Mouse (Mus musculus): ENCODE results near the gene Kcnc2.
"Not testable (repeated sequence)": the region's sequence is repeated elsewhere in the genome, so short reads cannot be mapped to it uniquely, and the experiment has no call there.

Kcnc2 gene

DNA sequence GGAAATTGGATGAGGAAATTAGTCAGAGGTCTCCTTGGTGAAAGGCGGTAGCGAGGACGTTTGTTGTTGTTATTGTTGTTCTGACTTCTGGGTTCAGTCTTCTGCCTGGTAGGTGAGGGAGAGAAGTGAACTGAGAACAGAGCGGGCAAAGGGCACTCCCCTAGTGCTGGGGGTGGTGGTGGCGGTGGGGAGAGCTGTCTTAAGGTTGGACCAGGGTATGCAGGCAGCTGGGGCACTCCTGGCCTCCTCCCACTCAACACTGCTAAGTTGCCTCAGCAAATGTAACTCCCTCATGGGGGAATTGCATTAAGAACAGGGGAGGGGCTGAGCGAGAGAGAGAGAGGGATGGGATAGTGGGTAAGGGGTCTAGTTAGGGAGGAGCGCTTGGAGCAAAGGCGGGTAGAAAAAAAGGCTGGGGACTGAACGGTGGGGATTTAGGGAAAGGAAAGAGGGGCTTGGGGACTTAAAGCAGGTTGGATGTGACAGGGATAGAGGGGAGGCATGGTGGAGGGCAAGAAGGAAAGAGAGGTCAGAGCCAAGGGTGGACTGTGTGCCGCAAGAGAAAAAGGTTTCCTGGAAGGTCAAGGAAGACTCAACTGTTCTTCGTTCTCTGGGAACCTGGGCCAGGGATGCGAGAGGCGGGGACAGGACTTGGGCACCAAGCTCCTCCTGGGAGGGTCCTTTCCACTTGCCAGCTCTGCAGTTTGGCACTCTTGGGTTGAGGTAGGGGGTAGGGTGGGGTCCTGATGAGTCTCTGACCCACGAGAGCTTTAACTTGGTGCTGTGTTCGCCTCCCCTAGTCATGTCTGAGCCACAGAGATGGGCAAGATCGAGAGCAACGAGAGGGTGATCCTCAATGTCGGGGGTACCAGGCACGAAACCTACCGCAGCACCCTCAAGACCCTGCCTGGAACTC is at the start of gene Kcnc2:
Kcnc2 (plus strand) TSS at position 235 of the 916 bp plus-strand sequence.
- no peak for DNase-seq

DNA sequence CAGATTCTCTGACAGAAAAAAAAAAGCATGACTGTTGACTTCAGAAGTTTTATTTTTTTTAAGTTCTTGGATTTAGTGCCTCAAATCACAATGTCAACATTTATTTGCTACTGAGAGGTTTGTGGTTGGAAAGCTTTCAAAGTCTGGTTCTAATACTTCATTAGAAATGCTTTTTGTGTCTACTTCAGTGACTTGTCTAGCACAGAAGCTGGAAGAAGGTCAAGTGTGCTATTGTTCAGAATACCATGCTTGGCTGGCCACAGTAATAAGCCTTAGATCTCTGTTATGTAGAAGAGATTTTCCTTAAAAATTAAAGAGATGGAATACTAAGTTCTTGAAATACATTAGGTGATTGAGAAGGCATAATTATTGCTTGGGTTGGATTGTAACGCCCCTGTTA is 43.8 kb upstream of the Kcnc2 start:
- no peak for DNase-seq

DNA sequence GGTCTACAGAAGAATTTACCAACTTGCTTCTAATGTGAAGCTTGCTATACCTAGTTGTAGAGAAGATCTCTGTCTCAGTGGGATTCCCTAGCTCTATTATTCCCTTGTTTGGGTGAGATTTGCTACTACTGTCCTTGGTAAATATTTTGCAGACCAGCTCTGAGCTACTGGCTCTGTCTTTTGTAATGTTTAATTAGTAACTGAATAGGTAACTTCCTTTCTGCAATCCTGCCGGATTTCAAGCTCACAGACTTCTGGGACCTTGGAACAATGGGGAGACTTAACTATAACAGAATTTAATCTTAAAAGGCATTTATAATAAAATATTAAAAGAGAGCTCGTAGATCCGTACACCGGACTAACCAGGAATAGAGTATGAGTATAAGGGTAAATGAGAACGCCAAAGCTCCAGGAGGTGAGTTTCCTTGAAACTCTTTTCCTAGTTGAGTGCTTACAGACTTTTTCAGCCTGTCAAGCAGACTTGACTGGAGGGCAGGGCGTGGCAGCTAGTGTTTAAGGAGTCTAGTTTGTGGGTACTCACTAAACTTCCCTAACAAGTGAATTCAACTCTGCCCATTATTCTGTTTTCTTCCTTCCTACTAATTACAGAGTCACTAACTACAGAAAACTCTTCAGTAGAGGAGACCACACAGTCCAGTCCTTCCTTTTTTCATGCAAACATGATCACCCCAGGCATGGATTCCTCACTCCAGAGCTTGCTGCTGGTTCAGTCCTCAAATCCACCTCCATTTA is 41.7 kb upstream of the Kcnc2 start:
- not testable (repeated sequence) for DNase-seq

DNA sequence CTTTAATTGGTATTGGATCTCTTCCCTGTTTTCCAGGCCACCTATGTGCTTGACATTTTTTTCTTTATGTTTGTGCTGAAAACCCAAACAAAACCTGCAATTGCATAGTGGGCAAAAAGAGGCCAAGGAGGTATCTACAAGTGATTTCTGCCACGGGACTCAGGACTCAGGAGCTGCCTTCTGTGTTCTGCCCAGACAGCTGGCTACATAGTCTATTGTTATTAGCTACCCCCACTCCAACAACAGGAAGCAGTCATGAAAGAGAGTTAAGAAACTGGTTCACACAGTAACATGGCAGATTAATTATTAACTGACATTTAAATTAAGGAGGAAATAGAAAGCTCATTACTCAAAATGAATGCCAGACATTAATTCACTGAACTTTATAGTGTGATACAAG is 38.2 kb upstream of the Kcnc2 start:
- DNase-seq: not testable (repeated sequence)

DNA sequence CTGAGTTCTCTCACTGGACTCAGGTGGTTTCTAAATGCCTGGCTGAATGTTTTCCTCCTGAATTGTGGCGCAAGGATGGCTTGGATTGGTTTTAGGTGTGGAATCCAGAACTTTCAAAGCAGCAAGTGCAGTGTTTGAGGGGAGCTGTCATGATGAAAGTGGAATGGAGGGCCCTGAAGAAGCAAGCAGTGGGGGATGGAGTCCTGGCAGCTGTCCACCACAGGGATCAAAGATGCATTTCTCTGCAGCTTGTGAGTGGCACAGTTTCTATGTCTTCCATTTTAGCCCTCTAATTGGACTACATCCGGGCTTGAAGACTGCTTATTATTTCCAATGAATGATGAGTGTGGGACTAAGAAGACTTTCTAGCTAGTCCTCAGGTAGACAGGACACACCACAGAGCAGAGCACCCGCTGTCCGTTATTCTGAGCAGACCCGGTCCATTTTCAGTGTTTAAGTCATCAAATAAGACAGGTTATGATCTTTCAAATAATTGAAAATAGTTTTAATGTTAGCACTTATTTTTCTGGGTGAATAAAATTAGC is 35.5 kb upstream of the Kcnc2 start:
- not testable (repeated sequence) for DNase-seq

DNA sequence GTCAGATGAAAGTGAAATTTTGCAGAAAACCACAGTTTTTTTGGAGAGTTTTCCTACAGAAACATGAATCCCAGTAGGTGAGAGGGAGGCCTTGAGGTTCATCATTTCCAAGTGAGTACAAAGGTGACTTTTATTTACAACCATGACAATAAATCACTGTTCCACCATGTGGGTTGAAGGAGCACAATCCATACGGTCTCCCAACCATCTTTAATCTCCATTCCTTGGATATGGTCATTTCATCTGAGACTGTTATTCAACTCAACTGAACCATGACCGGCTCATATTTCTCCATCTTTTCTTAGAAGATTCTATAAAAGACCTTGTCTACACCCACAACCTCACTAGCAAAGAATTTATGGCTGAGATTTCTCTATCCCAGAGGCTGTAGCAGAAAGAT is 22.6 kb upstream of the Kcnc2 start:
- DNase-seq: no peak

DNA sequence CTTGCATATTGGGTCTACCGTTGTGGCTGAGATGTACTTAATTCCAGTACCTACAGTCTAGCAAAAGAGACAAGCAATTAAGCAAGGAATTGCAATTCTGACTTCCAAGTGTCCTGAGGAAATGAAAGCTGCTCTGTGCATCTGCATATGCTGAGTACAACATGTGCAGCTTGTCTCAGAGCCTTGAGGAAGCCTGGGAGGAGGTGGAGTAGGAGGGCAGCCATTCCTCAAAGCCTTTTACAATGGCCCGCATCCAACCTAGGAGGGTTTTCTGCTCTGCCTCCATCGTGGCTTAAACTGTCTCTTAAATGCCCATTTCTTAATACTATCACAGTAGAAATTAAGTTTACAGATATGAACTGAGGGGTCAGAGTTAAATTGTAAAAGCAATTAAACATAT is 7.5 kb upstream of the Kcnc2 start:
- no peak for DNase-seq

DNA sequence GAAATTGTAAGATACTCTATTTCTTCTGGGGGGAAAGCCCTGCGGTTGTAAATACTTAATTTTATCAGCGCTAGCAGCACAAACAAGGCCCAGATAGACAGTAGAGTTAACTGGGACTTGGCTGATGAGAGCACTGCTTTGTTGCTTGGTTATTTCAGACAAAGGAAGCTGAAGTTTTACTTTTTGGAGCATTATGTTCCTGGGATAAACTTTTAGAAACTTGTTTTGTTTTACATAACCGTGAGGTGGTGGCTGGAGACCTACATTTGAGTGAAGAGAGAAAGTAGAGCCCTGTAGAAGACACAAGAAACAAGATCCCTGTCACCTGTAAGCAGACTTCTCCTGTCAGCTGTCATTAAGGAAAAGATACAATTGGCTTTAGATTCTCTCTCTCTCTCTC is 1.4 kb upstream of the Kcnc2 start:
- DNase-seq: no peak

DNA sequence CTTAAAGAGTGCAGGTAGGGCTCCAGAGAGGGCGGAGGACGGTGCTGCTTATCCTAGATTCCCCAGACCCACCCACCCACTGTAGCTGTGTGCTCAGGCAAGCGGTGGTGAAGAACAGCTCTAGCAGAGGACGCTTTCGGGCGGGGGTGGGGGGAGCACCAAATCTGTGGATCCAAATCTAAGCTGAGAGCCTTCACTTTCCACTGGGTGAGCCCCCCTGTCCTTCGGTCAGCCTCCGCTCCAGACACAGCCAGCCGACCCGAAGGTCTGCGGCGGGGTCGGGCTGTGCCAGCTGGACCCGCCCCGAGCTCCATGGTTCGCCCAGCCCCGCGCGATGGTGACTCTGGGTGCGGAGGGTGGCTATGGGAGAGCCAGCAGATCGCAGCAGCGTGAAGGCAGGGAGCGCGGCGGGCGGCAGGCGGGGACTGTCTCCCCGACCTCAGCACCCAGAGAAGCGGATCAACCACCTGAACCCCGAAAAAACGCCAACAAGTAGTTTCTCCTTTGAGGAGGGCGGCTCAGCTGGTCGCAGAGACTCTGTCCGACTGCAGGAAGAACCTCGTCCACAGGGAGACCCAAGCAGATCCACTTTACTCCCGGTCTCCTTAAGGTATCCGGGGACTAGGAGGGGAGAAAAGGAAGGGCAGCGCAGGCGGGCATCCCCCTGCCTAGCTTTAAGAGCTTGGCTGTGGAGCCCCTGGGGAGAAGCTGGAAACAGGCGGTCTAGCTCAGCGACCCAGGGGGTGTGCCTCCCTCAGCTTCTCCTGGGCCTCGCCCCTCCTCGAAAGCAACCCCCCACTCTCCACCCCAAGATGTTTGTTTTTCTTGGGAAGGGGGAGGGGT is 761 bp upstream of the Kcnc2 start:
- DNase-seq: no peak

DNA sequence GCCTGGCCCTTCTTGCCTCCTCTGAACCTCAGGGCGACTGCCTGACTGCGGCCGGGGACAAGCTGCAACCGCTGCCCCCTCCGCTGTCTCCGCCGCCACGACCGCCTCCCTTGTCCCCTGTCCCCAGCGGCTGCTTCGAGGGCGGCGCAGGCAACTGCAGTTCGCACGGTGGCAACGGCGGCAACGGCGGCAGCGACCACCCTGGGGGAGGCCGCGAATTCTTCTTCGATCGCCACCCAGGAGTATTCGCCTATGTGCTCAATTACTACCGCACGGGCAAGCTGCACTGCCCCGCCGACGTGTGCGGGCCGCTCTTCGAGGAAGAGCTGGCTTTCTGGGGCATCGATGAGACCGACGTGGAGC is 863 bp downstream of the Kcnc2 start:
- DNase-seq: no peak

DNA sequence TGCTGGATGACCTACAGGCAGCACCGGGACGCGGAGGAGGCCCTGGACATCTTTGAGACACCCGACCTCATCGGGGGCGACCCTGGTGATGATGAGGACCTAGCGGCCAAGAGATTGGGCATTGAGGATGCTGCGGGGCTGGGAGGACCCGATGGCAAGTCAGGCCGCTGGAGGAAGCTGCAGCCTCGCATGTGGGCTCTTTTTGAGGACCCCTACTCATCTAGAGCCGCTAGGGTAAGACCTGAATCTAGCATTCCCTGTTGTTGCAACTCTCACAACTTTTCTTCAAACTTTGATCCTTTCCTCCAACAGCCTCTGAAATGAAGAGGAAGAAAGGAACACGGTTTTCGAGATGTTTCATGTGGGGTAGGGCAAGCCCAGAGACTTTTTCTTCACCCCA is 1.2 kb downstream of the Kcnc2 start:
- DNase-seq: no peak

DNA sequence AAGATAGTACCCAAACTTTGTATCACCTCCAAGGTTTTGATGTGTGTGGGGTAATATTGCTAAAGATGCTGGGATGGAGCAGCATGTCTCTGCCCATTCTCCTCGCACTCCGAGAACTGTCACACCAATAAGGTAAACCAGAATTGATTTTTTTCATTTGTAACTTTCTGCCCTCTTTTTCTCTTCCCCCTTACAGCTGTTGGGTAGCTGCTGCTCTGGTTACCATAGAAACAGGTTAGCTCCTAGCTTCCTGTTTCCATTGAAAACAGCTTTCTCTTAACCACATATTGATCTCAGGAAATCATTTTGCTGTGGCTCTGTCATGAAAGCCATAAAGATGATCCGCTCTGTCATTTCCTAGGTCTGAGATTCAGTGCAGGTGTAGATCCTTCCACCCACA is 7.1 kb downstream of the Kcnc2 start:
- DNase-seq: no peak

DNA sequence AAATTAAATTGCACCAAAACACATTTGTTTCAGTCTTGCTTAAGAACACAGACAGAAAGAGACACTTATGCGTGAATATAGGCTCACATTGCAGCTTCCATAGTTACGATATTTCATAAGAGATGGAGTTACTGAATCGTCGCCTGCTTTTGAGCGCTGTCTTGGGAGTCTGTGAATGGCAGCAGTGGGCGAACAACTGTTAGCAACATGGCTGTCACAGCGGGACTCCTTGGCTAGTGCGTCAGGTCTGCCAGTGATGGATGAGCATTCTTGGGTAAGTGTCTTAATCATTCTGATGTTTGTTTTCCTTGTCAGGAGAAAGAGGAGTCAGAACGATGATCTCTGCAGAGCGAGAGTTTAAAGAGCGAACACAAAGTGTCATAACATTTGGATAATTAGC is 44.2 kb downstream of the Kcnc2 start:
- no peak for DNase-seq

DNA sequence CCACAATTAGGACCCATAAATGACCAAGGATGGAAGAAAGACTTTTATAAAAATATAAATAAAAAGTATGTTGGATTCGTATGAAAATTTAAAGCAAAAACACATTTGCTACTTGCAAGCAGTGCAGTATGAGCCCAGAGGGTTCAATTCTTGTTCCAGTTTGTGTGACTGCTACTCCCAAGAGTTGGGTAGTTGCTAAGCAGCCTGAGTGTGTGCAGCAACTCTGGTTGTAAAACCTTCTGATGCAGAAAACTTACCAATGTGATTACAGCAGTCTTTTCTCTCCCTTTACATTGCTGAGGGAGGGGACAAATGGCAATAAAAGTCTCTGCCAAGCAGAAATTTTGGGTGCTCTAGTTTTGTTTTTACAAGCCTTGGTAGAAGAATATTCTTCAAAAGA is 46.9 kb downstream of the Kcnc2 start:
- DNase-seq: no peak

DNA sequence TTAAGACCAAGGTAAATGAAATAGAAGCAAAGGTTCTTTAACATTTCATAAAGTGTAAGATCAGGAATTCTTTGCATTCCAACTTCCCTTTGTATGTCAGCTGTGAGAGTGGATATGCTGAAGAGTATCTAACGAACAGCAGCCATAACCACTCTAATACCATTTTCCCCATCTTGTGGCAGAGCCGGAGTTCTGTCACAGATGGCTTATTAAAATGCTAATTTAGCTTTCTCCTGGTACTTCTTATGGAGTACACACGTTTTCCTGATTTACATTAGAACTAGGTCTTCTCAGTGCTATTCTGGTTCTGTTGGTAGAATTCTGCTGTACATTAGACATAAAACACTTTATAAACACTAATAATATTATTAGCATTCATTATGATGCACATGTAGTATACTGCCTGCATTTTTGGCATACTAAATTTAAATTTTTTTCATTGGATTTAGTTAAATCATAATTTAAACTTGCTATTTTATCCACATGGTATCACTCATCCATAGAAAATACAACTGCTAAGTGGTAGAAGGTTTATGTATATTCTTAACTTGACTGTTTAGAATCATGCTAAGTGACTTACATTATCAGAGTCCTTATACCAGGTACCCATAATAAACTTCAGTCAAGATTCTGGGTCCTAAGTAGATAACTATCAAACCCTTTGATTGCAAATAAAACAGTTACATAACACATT is 86.9 kb downstream of the Kcnc2 start:
- DNase-seq: no peak

DNA sequence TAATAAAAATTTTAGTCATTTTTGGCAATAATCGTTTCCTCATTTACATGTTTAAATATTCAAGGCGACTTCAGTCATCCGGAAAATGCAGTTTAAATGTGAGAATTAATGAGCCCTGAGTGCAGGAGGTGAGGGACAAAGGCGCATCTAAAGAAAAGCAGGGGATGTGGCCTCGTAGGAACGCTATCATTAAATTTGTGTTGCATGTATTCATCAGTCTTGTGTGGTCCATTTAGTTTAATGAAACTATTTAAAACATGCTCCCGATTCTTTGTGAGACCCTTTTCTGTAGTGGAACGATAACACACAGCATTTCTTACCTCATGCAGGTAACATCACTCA is 87.4 kb downstream of the Kcnc2 start:
- no peak for DNase-seq

DNA sequence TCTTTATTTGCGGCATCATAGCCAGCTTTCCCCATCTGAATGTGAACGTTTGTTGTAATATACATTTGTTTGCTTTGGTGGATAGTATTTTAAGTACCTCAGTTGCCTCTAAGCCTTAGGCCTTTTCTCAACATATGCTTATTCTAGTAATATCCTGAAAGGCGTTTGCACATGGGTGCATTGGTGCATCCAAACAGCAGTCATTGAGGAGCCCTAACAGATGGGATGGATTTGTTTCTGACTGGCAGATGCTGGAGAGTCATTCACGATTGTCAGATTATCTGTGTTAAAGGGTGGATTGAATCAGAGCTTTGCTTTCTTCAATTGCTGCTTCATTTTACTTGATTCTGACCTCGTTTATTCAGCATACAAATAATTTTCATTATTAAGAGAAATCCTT is 89.8 kb downstream of the Kcnc2 start:
- no peak for DNase-seq

DNA sequence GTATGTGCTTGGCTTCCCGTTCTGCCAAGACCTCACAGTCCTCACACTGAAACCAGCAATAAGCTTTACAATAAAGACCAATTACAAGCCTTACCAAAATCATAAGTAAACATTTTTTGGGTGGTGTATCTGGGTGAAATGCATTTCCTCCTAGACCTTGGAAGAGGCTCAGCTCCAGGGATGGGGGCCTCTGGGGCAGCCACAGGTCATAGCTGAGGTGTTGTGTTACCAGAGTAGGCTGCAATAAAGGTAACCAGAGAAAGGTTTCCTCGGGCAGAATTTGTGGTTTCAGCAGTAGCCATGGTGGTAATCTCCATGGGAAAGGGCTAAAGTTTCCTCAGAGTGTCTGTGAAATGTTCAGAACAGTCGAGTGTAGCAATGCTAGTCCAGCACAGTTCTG is 97.4 kb downstream of the Kcnc2 start:
- DNase-seq: no peak

DNA sequence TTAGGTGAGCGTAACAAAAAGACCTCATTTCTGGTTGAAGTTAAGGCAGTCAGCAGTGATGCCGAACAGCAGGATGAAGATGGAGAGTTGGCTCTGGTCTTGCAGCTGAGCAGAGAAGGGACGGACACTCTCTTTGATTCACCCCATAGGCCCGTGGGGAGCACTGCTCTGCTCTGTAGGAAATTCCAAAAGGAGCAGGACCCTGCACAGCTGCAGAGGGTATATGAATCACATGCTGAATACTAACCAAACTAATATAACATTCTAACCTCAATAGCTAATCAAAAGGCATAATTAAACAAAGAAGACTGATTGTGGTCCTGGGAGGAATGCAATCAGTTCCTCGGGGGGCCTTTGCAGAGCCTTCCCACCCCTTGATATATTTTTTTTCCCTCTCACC is 106.2 kb downstream of the Kcnc2 start:
- no peak for DNase-seq

DNA sequence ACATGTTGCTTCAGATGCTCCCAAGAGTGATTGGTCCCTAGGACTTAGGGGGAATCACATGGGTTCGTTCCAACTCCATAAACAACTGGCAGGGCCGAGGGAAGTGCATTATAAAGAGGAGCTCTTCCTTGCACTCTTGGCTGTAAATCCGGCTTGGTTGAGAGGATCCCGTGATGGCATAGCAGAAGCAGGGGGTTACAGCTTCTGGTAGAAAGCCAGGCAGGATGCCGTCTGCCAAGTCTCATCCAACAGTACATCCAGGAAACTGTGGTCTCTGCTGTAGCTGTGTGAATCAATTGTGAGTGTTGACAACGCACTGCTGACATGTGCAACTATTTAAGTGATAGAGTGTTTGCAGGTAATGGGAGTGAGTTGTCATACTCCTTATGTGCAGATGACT is 107.5 kb downstream of the Kcnc2 start:
- DNase-seq: no peak

DNA sequence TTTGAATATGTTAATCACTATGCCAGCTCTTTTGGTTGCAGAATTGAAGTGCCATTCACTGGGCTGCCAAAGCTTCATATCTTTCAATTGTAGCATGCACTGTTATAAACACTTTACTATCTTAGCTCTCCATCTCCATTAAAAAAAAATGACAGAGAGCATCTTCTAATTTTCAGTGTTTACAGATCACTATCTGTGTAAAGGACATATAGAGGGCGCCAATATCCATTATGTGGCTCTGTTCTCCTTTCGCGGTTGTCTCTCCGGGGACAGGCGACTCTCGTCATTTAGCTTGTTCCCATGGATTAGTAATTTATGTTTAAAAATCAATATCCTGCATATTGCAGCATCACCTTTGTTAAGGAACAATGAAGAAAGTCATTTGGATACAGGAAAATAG is 109.7 kb downstream of the Kcnc2 start:
- DNase-seq: no peak

DNA sequence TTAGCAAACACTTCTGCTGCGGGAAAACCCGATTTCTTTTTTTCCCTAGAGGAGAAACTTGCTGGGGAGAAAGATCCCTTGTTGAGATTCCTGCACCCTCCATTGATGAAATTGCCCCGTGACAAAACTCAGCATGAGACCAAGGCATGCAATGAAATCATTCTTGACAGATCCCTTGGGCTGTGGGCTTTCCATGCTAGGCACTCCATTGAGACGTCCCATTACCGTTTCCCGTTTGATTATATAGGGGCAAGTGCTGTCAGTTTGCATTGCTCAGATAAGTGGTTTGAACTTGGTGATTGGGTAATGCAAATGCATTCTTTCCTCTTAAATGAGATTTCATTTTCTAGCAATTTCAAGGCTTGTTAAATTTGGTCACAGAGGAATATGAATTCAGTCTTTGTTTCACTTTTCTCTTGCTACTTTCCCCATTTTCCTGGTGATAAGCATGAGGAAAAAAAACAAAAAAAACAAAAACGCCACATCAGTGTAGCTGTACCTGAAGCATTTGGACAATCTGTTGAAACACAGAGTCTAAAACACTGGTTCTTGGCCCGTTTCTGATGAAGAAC is 123.6 kb downstream of the Kcnc2 start:
- DNase-seq: no peak

Measured in B cell, adult 2 months (primary cell).